Mouse (Mus musculus) ES-E14 (cell line): ENCODE measurements around the gene Alpl. TPM values are rescaled to one million over a fixed set of nuclear protein-coding genes. Genes with fewer than 3 reads are reported as not detected.

Experiments
- DNase-seq: peaks from one replicate; pipeline ENCODE4 v3.0.0-alpha.2; 2013; ENCODE audit warnings: low read depth, low spot score
- H3K27ac ChIP-seq: 2 replicates; pipeline ENCODE4 v1.5.1; 2012; ENCODE audit warnings: low read depth, mild to moderate bottlenecking, low read length, moderate library complexity, mixed read lengths; ENCODE audit not compliant: poor library complexity, insufficient read depth, severe bottlenecking
- H3K36me3 ChIP-seq: 2 replicates; pipeline ENCODE4 v1.6.1; 2012; ENCODE audit warnings: mild to moderate bottlenecking, low read length, moderate library complexity, mixed read lengths; ENCODE audit not compliant: control insufficient read depth, poor library complexity, insufficient read depth, severe bottlenecking
- H3K4me1 ChIP-seq, 2 experiments: fragments of 150-350 bp in 1 of 2; sonication (generic) in 1 of 2; 2 replicates each; pipeline ENCODE4 v1.6.1; 2012; ENCODE audit warnings: low read length in 2 of 2, mild to moderate bottlenecking in 1 of 2, mixed read lengths in 1 of 2; ENCODE audit not compliant: control insufficient read depth in 2 of 2, insufficient read depth in 2 of 2, poor library complexity in 1 of 2
- H3K4me3 ChIP-seq, 2 experiments: fragments of 150-350 bp in 1 of 2; sonication (generic) in 1 of 2; 2 replicates each; pipeline ENCODE4 v1.5.1; 2012; ENCODE audit warnings: low read length in 2 of 2, low read depth in 1 of 2, mild to moderate bottlenecking in 1 of 2, mixed read lengths in 1 of 2; ENCODE audit not compliant: insufficient read depth in 1 of 2, poor library complexity in 1 of 2, severe bottlenecking in 1 of 2
- H3K9ac ChIP-seq: 2 replicates; pipeline ENCODE4 v1.6.1; 2012; ENCODE audit warnings: low read depth, mild to moderate bottlenecking, low read length, mixed read lengths; ENCODE audit not compliant: poor library complexity, insufficient read depth, severe bottlenecking
- H3K9me3 ChIP-seq: fragments of 150-350 bp; sonication (generic); 2 replicates; pipeline ENCODE4 v1.6.1; 2012; ENCODE audit warnings: low read depth, mild to moderate bottlenecking, low read length; ENCODE audit not compliant: control insufficient read depth, insufficient read depth
- CHD2 ChIP-seq: IDR thresholded peaks from 2 replicates; pipeline ENCODE4 v1.6.1; 2014; ENCODE audit warnings: mild to moderate bottlenecking, low read depth, low read length, inconsistent platforms
- HCFC1 ChIP-seq: IDR thresholded peaks from 2 replicates; pipeline ENCODE4 v1.6.1; 2012; ENCODE audit warnings: low read length, inconsistent platforms, borderline replicate concordance; ENCODE audit not compliant: insufficient read depth
- MAFK ChIP-seq: IDR thresholded peaks from 2 replicates; pipeline ENCODE4 v1.6.1; 2014; ENCODE audit warnings: mild to moderate bottlenecking, low read depth, low read length, inconsistent platforms; ENCODE audit not compliant: insufficient read depth
- ZC3H11A ChIP-seq: IDR thresholded peaks from 2 replicates; pipeline ENCODE4 v1.6.1; 2012; ENCODE audit warnings: low read depth, mild to moderate bottlenecking, inconsistent platforms, low read length, borderline replicate concordance
- ZNF384 ChIP-seq: IDR thresholded peaks from 2 replicates; pipeline ENCODE4 v1.6.1; 2012; ENCODE audit warnings: low read depth, low read length, inconsistent platforms
- in situ Hi-C, 2 experiments: fragments of 600-800 bp; cut with MboI; formaldehyde crosslinking; loops; one replicate each; pipeline ENCODE4 v1.15.1; 2025; ENCODE audit warnings: low sequenced_read_pairs in 2 of 2, inconsistent platforms in 1 of 2; ENCODE audit not compliant: unreplicated experiment in 2 of 2
- total RNA-seq: library from RNA; depleted of rRNA; stranded (reverse); fragments of 300-350 nt; gene quantifications from 2 replicates; pipeline ENCODE4 v1.2.3, GENCODE M21; 2012

Alpl gene
- total RNA-seq, 1 experiment, result 234 TPM

GRCm38 (mm10) chr4:137748726-137749125, 47.5 kb downstream of the Alpl start:
- in situ Hi-C loops, result no loop called here
- Histone ChIP-seq H3K9ac (no peak overlapping the region), H3K27ac (no peak overlapping the region), H3K9me3 (no peaks in the 10 kb centered on the region), H3K4me3 (no peak overlapping the region), H3K36me3 (peaks cover 64% of the 10 kb centered on the region), H3K4me1 (peaks cover 2 to 10% of the 10 kb centered on the region in 2 experiments; a peak in 2 of 4 replicates)
- TF ChIP-seq CHD2, result no peak
- no peak for TF ChIP-seq HCFC1
- TF ChIP-seq ZNF384, result no peak
- no peak for TF ChIP-seq ZC3H11A
- TF ChIP-seq MAFK, result no peak
- no peak for DNase-seq

- Histone ChIP-seq H3K9ac (no peak overlapping the region), H3K36me3 (peaks cover 62% of the 10 kb centered on the region), H3K9me3 (no peaks in the 10 kb centered on the region), H3K4me1 (peaks cover 2 to 12% of the 10 kb centered on the region in 2 experiments; a peak in 2 of 4 replicates), H3K27ac (no peak overlapping the region), H3K4me3 (no peak overlapping the region)
- in situ Hi-C loops, result no loop called here
- no peak for TF ChIP-seq HCFC1
- no peak for TF ChIP-seq ZNF384
- no peak for TF ChIP-seq ZC3H11A
- TF ChIP-seq MAFK, result no peak
- no peak for TF ChIP-seq CHD2
- no peak for DNase-seq
These were observed 48.6 kb downstream of the Alpl start for GRCm38 (mm10) chr4:137747590-137747989.

GRCm38 (mm10) chr4:137747091-137747490, 49.1 kb downstream of the Alpl start:
- DNase-seq, result no peak
- TF ChIP-seq ZNF384 (no peak), ZC3H11A (no peak), CHD2 (no peak), HCFC1 (no peak), MAFK (no peak)
- in situ Hi-C loops, result no loop called here
- Histone ChIP-seq H3K9me3 (no peaks in the 10 kb centered on the region), H3K27ac (no peak overlapping the region), H3K9ac (no peak overlapping the region), H3K4me3 (no peak overlapping the region), H3K36me3 (peaks cover 61% of the 10 kb centered on the region), H3K4me1 (peaks cover 2 to 12% of the 10 kb centered on the region in 2 experiments; a peak in 2 of 4 replicates)

- 0 out of 2 replicates have a peak, but pooled peaks have one; percentile 27 for TF ChIP-seq ZC3H11A
- no peak for TF ChIP-seq CHD2
- Histone ChIP-seq H3K4me1 (peaks cover 0 to 15% of the 10 kb centered on the region in 2 experiments; a peak in 2 of 4 replicates), H3K9me3 (no peaks in the 10 kb centered on the region), H3K36me3 (peaks cover 48% of the 10 kb centered on the region), H3K9ac (no peak overlapping the region), H3K4me3 (no peak overlapping the region), H3K27ac (no peak overlapping the region)
- in situ Hi-C loops, result no loop called here
- peak; percentile 57 for DNase-seq
These were observed 51.7 kb downstream of the Alpl start for GRCm38 (mm10) chr4:137744433-137744918.

GRCm38 (mm10) chr4:137743791-137744190, 52.4 kb downstream of the Alpl start:
- in situ Hi-C loops, result no loop called here

More at GRCm38 (mm10) chr4:137743791-137744190, 52.4 kb downstream of the Alpl start:
- H3K9ac ChIP-seq, result no peak overlapping the region
- H3K4me1 ChIP-seq, result peaks cover 0 to 17% of the 10 kb centered on the region in 2 experiments; a peak in 2 of 4 replicates
- H3K36me3 ChIP-seq, result peaks cover 42% of the 10 kb centered on the region
- H3K27ac ChIP-seq, result no peak overlapping the region
- no peak for DNase-seq
- no peak for TF ChIP-seq CHD2
- TF ChIP-seq HCFC1, result no peak
- no peak for TF ChIP-seq MAFK
- no peak for TF ChIP-seq ZC3H11A
- TF ChIP-seq ZNF384, result no peak
- no peaks in the 10 kb centered on the region for H3K9me3 ChIP-seq
- H3K4me3 ChIP-seq, result no peak overlapping the region
